Mouse (Mus musculus) liver, embryonic 13.5 days (tissue): ENCODE data around the gene Rhox12. TPM values are rescaled to one million over a fixed set of nuclear protein-coding genes. Genes with fewer than 3 reads are reported as not detected.

ENCODE experiments used
- ATAC-seq: fragments of 200-750 bp; cut with Nextera tagmentation; 2 replicates; pipeline ENCODE4 v1.8.0; 2017; ENCODE audit warnings: low read depth, mild to moderate bottlenecking, moderate number of reproducible peaks, moderate library complexity
- DNase-seq: peaks from one replicate; pipeline ENCODE4 v3.0.0; 2022
- H3K27ac ChIP-seq: fragments of 300-500 bp; sonication (generic); 2 replicates; pipeline ENCODE4 v1.5.1; 2015; ENCODE audit warnings: moderate library complexity, mild to moderate bottlenecking, inconsistent platforms
- H3K27me3 ChIP-seq: fragments of 300-500 bp; sonication (generic); 2 replicates; pipeline ENCODE4 v1.6.1; 2015; ENCODE audit warnings: mild to moderate bottlenecking, inconsistent platforms
- H3K36me3 ChIP-seq: fragments of 300-500 bp; sonication (generic); 2 replicates; pipeline ENCODE4 v1.6.1; 2015; ENCODE audit warnings: mild to moderate bottlenecking, inconsistent platforms
- H3K4me1 ChIP-seq: fragments of 300-500 bp; sonication (generic); replicated peaks from 2 replicates; pipeline ENCODE4 v1.6.1; 2015; ENCODE audit warnings: inconsistent platforms
- H3K4me2 ChIP-seq: fragments of 300-500 bp; sonication (generic); 2 replicates; pipeline ENCODE4 v1.6.1; 2015; ENCODE audit warnings: inconsistent platforms, mild to moderate bottlenecking, moderate library complexity
- H3K4me3 ChIP-seq: fragments of 300-500 bp; sonication (generic); replicated peaks from 2 replicates; pipeline ENCODE4 v1.5.1; 2015; ENCODE audit warnings: mild to moderate bottlenecking, inconsistent platforms
- H3K9ac ChIP-seq: fragments of 300-500 bp; sonication (generic); 2 replicates; pipeline ENCODE4 v1.6.1; 2015; ENCODE audit warnings: mild to moderate bottlenecking, inconsistent platforms
- H3K9me3 ChIP-seq: fragments of 300-500 bp; sonication (generic); replicated peaks from 2 replicates; pipeline ENCODE4 v1.6.1; 2016; ENCODE audit warnings: inconsistent platforms
- WGBS: fragments of 180-500 bp; shearing (Covaris S2); methylation state at CpG from one replicate; pipeline ENCODE4 v1.1.7; 2015; ENCODE audit not compliant: insufficient replicate concordance; 5-methylcytosine and 5-hydroxymethylcytosine counted together
- polyA plus RNA-seq: library from polyadenylated mRNA; unstranded; fragments of >200 nt; fragmentation: Nextera tagmentation; extraction: Ambion mirVana; gene quantifications from 2 replicates; pipeline ENCODE4 v1.2.1, GENCODE M21; 2015

Rhox12 gene
- polyA plus RNA-seq = not detected in 2 replicates

GRCm38 (mm10) chrX:38110807-38111206 lies at the start of gene Rhox12:
Rhox12 (minus strand) TSS chrX:38110907.
- ATAC-seq (no peak), DNase-seq (no peak)
- no peak within 1 kb of the TSS for H3K4me3 ChIP-seq
- no peak within 1 kb of the TSS for H3K9ac ChIP-seq
- WGBS = 46% methylated on average over 4 of the region's 4 CpGs
- no peak within 1 kb of the TSS for H3K4me2 ChIP-seq
- no peaks in the 10 kb centered on the region for H3K27me3 ChIP-seq
- H3K9me3 ChIP-seq = no peaks in the 10 kb centered on the region
- no peaks in the 10 kb centered on the region for H3K36me3 ChIP-seq
- no peak within 1 kb of the TSS for H3K27ac ChIP-seq
- H3K4me1 ChIP-seq = no peaks in the 10 kb centered on the region

- no peaks in the 10 kb centered on the region for H3K27me3 ChIP-seq
- no peak for ATAC-seq
- no peak for DNase-seq
- no peak overlapping the region for H3K27ac ChIP-seq
- no peak overlapping the region for H3K4me3 ChIP-seq
- no peak overlapping the region for H3K4me2 ChIP-seq
- no peak overlapping the region for H3K9ac ChIP-seq
- no peaks in the 10 kb centered on the region for H3K36me3 ChIP-seq
- no peaks in the 10 kb centered on the region for H3K9me3 ChIP-seq
- WGBS = 50% methylated on average over 1 of the region's 1 CpGs
- H3K4me1 ChIP-seq = no peaks in the 10 kb centered on the region
Measured at GRCm38 (mm10) chrX:38159097-38159496, 48.4 kb upstream of the Rhox12 start.

- no peak overlapping the region for H3K4me2 ChIP-seq
- no peak for DNase-seq
- H3K27me3 ChIP-seq = no peaks in the 10 kb centered on the region
- H3K9me3 ChIP-seq = no peaks in the 10 kb centered on the region
- no peak overlapping the region for H3K9ac ChIP-seq
- H3K27ac ChIP-seq = no peak overlapping the region
- H3K4me1 ChIP-seq = no peaks in the 10 kb centered on the region
- no peaks in the 10 kb centered on the region for H3K36me3 ChIP-seq
- 71% methylated on average over 25 of the region's 34 CpGs for WGBS
- H3K4me3 ChIP-seq = no peak overlapping the region
- no peak for ATAC-seq
Measured at GRCm38 (mm10) chrX:38121478-38121877, 10.8 kb upstream of the Rhox12 start.

- ATAC-seq (no peak), DNase-seq (no peak)
- Histone ChIP-seq H3K27me3 (no peaks in the 10 kb centered on the region), H3K4me1 (no peaks in the 10 kb centered on the region), H3K36me3 (no peaks in the 10 kb centered on the region), H3K9ac (no peak within 1 kb of the TSS), H3K27ac (no peak within 1 kb of the TSS), H3K4me3 (no peak within 1 kb of the TSS), H3K9me3 (no peaks in the 10 kb centered on the region), H3K4me2 (no peak within 1 kb of the TSS)
- 92% methylated on average over 20 of the region's 20 CpGs for WGBS
Measured at GRCm38 (mm10) chrX:38120982-38121381, 10.3 kb upstream of the Rhox12 start, which contains the start of gene Rhox13. Rhox13 (plus strand) TSS chrX:38121219.

- DNase-seq (no peak), ATAC-seq (no peak)
- H3K27me3 ChIP-seq = no peaks in the 10 kb centered on the region
- no peak within 1 kb of the TSS for H3K9ac ChIP-seq
- WGBS = 69% methylated on average over 9 of the region's 9 CpGs
- no peaks in the 10 kb centered on the region for H3K9me3 ChIP-seq
- H3K36me3 ChIP-seq = no peaks in the 10 kb centered on the region
- H3K4me2 ChIP-seq = no peak within 1 kb of the TSS
- H3K27ac ChIP-seq = no peak within 1 kb of the TSS
- no peak within 1 kb of the TSS for H3K4me3 ChIP-seq
- no peaks in the 10 kb centered on the region for H3K4me1 ChIP-seq
Measured at GRCm38 (mm10) chrX:38085041-38085440, 25.7 kb downstream of the Rhox12 start, which contains the start of gene Rhox11. Rhox11 (minus strand) TSS chrX:38085141.

GRCm38 (mm10) chrX:38084226-38084625 lies 26.5 kb downstream of the Rhox12 start:
- no peak for ATAC-seq

GRCm38 (mm10) chrX:38066175-38066574 lies 44.5 kb downstream of the Rhox12 start, which contains the start of gene Rhox10:
Rhox10 (plus strand) TSS chrX:38066475.
- H3K27ac ChIP-seq = no peak within 1 kb of the TSS
- no peaks in the 10 kb centered on the region for H3K27me3 ChIP-seq
- ATAC-seq (no peak), DNase-seq (no peak)
- H3K36me3 ChIP-seq = no peaks in the 10 kb centered on the region
- WGBS = 73% methylated on average over 11 of the region's 11 CpGs
- no peaks in the 10 kb centered on the region; the same call in 1 of the 2 replicates for H3K9me3 ChIP-seq
- no peak within 1 kb of the TSS for H3K4me3 ChIP-seq
- no peak within 1 kb of the TSS for H3K4me2 ChIP-seq
- no peak within 1 kb of the TSS for H3K9ac ChIP-seq
- no peaks in the 10 kb centered on the region for H3K4me1 ChIP-seq

More at GRCm38 (mm10) chrX:38084226-38084625, 26.5 kb downstream of the Rhox12 start:
- Histone ChIP-seq H3K4me3 (no peak overlapping the region), H3K4me2 (no peak overlapping the region), H3K9ac (no peak overlapping the region), H3K27ac (no peak overlapping the region), H3K9me3 (no peaks in the 10 kb centered on the region), H3K4me1 (no peaks in the 10 kb centered on the region), H3K27me3 (no peaks in the 10 kb centered on the region), H3K36me3 (no peaks in the 10 kb centered on the region)
- DNase-seq = peak; percentile 1
- WGBS = 15% methylated on average over 12 of the region's 12 CpGs

GRCm38 (mm10) chrX:38061544-38061943 lies 49.2 kb downstream of the Rhox12 start:
- no peaks in the 10 kb centered on the region for H3K36me3 ChIP-seq
- H3K27ac ChIP-seq = no peak overlapping the region
- H3K9ac ChIP-seq = no peak overlapping the region
- no peak for DNase-seq
- no peaks in the 10 kb centered on the region; the same call in 1 of the 2 replicates for H3K9me3 ChIP-seq
- H3K4me3 ChIP-seq = no peak overlapping the region
- no peaks in the 10 kb centered on the region for H3K4me1 ChIP-seq
- no peak for ATAC-seq
- no peak overlapping the region for H3K4me2 ChIP-seq
- no peaks in the 10 kb centered on the region for H3K27me3 ChIP-seq
- WGBS = 0% methylated on average over 1 of the region's 1 CpGs

Other genes starting within 250 kb of the Rhox12 start
- gene Rhox8, start 232.0 kb downstream of the Rhox12 start, polyA plus RNA-seq = not detected in 2 replicates
- gene Rhox7b, start 213.7 kb downstream of the Rhox12 start, polyA plus RNA-seq = not detected in 2 replicates
- gene Rhox9, start 209.1 kb downstream of the Rhox12 start, polyA plus RNA-seq = not detected in 2 replicates
- gene Btg1-ps1, start 92.1 kb downstream of the Rhox12 start, polyA plus RNA-seq = not detected in 2 replicates
- not detected in 2 replicates for gene Btg1-ps2, start 67.8 kb downstream of the Rhox12 start, polyA plus RNA-seq
- gene Rhox10, start 44.4 kb downstream of the Rhox12 start, polyA plus RNA-seq = not detected in 2 replicates
- gene Rhox11, start 25.8 kb downstream of the Rhox12 start, polyA plus RNA-seq = not detected in 2 replicates
- gene Rhox13, start 10.3 kb upstream of the Rhox12 start, polyA plus RNA-seq = not detected in 2 replicates
- 0.97 and 1.3 TPM in 2 replicates for gene Zbtb33, start 78.9 kb upstream of the Rhox12 start, polyA plus RNA-seq
- gene Tmem255a, start 141.5 kb upstream of the Rhox12 start, polyA plus RNA-seq = 2.0 and 3.1 TPM in 2 replicates
- 0.07 and 0.14 TPM in 2 replicates for gene Atp1b4, start 205.3 kb upstream of the Rhox12 start, polyA plus RNA-seq